Mouse (Mus musculus) testis, adult 2 months (tissue): ENCODE measurements around the gene Lsm3. TPM values are rescaled to one million over a fixed set of nuclear protein-coding genes. Genes with fewer than 3 reads are reported as not detected.

Experiments
- H3K27ac ChIP-seq: fragments of 200-500 bp; 2 replicates; pipeline ENCODE4 v1.5.1; 2012; ENCODE audit warnings: low read depth, low read length; ENCODE audit not compliant: control insufficient read depth, insufficient read depth
- H3K27me3 ChIP-seq: fragments of 200-500 bp; 2 replicates; pipeline ENCODE4 v1.6.1; 2012; ENCODE audit warnings: mild to moderate bottlenecking, low read length, moderate library complexity; ENCODE audit not compliant: control insufficient read depth, insufficient read depth
- H3K36me3 ChIP-seq: fragments of 200-500 bp; 2 replicates; pipeline ENCODE4 v1.6.1; 2012; ENCODE audit warnings: mild to moderate bottlenecking, low read length; ENCODE audit not compliant: control insufficient read depth, insufficient read depth
- H3K4me1 ChIP-seq: fragments of 200-500 bp; 2 replicates; pipeline ENCODE4 v1.6.1; 2012; ENCODE audit warnings: low read length; ENCODE audit not compliant: control insufficient read depth, insufficient read depth
- H3K4me3 ChIP-seq: fragments of 200-500 bp; 2 replicates; pipeline ENCODE4 v1.5.1; 2012; ENCODE audit warnings: low read depth, mild to moderate bottlenecking, low read length, moderate library complexity, mixed read lengths; ENCODE audit not compliant: control insufficient read depth
- CTCF ChIP-seq: fragments of 200-500 bp; IDR thresholded peaks from 2 replicates; pipeline ENCODE4 v1.5.1; 2012; ENCODE audit warnings: low read depth, mild to moderate bottlenecking, inconsistent platforms, low read length, moderate library complexity; ENCODE audit not compliant: control insufficient read depth, insufficient read depth, insufficient replicate concordance
- POLR2A ChIP-seq: fragments of 200-500 bp; IDR thresholded peaks from 2 replicates; pipeline ENCODE4 v1.6.1; 2012; ENCODE audit warnings: low read depth, mild to moderate bottlenecking, inconsistent platforms, low read length, moderate library complexity; ENCODE audit not compliant: control insufficient read depth
- polyA plus RNA-seq: library from polyadenylated mRNA; depleted of rRNA; stranded (reverse); fragments of >200 nt; gene quantifications from 2 replicates; pipeline ENCODE4 v1.2.3, GENCODE M21; 2012; rRNA removed

Lsm3 gene
- polyA plus RNA-seq, 1 experiment, result 34.6 TPM

- H3K27me3 ChIP-seq, result no peaks in the 10 kb centered on the region
- no peak for TF ChIP-seq POLR2A
Measured at GRCm38 (mm10) chr6:91563031-91563430, 47.3 kb downstream of the Lsm3 start.

GRCm38 (mm10) chr6:91566407-91566806 is 50.7 kb downstream of the Lsm3 start:
- Histone ChIP-seq H3K27me3 (no peaks in the 10 kb centered on the region), H3K4me1 (no peaks in the 10 kb centered on the region), H3K36me3 (no peaks in the 10 kb centered on the region), H3K4me3 (no peak overlapping the region), H3K27ac (no peak overlapping the region)
- no peak for TF ChIP-seq CTCF
- TF ChIP-seq POLR2A, result no peak

More at GRCm38 (mm10) chr6:91563031-91563430, 47.3 kb downstream of the Lsm3 start:
- Histone ChIP-seq H3K4me3 (no peak overlapping the region), H3K4me1 (no peaks in the 10 kb centered on the region), H3K36me3 (no peaks in the 10 kb centered on the region), H3K27ac (no peak overlapping the region)

Other genes starting within 250 kb of the Lsm3 start
- gene Wnt7a, start 104.6 kb upstream of the Lsm3 start, polyA plus RNA-seq, result 1.00 and 1.1 TPM in 2 replicates
- 4.1 TPM in 2 replicates for gene Chchd4, start 42.4 kb upstream of the Lsm3 start, polyA plus RNA-seq
- 5.8 and 6.1 TPM in 2 replicates for gene Tmem43, start 42.2 kb upstream of the Lsm3 start, polyA plus RNA-seq
- gene Xpc, start within 50 bp of the Lsm3 start, polyA plus RNA-seq, result 3.2 and 3.4 TPM in 2 replicates
- 108 and 114 TPM in 2 replicates for gene Slc6a6, start 168.1 kb downstream of the Lsm3 start, polyA plus RNA-seq